Mouse (Mus musculus) spleen, postnatal 4 days (tissue): ENCODE results near the gene Olfr1440.

Experiments used
- DNase-seq, 2 experiments: peaks; one replicate each; pipeline ENCODE4 v3.0.0; 2022; ENCODE audit warnings: low spot score in 2 of 2

The Olfr1440 gene

GRCm38 (mm10) chr19:12386979-12387378 lies at the start of gene Olfr1440:
TSS of gene Olfr1440 (plus strand) at chr19:12387279.
- no peak for DNase-seq

GRCm38 (mm10) chr19:12373004-12373403 lies 14.1 kb upstream of the Olfr1440 start:
- no peak for DNase-seq

GRCm38 (mm10) chr19:12374465-12375025 lies 12.5 kb upstream of the Olfr1440 start:
- DNase-seq: no peak

- no peak for DNase-seq
These were observed 26.7 kb downstream of the Olfr1440 start for GRCm38 (mm10) chr19:12413737-12414136.

GRCm38 (mm10) chr19:12417361-12417760 lies 30.3 kb downstream of the Olfr1440 start, which contains the start of gene Olfr1441:
TSS of gene Olfr1441 (plus strand) at chr19:12417433.
- DNase-seq: no peak

- DNase-seq: no peak
These were observed 31.2 kb downstream of the Olfr1440 start for GRCm38 (mm10) chr19:12418312-12418711.

- no peak for DNase-seq
These were observed 33.5 kb downstream of the Olfr1440 start for GRCm38 (mm10) chr19:12420555-12420954.

- no peak for DNase-seq
These were observed 34.6 kb downstream of the Olfr1440 start for GRCm38 (mm10) chr19:12421680-12422079.

GRCm38 (mm10) chr19:12427101-12427500 lies 40.0 kb downstream of the Olfr1440 start:
- DNase-seq: no peak

GRCm38 (mm10) chr19:12427605-12428004 lies 40.5 kb downstream of the Olfr1440 start, which contains the start of gene Pfpl:
TSS of gene Pfpl (plus strand) at chr19:12427905.
- DNase-seq: no peak

GRCm38 (mm10) chr19:12433033-12433432 lies 46.0 kb downstream of the Olfr1440 start:
- DNase-seq: peak in 1 of 2 experiments; percentile 23

GRCm38 (mm10) chr19:12435011-12435416 lies 47.9 kb downstream of the Olfr1440 start:
- DNase-seq: no peak

- DNase-seq: peak in 1 of 2 experiments; percentile 56
These were observed 48.9 kb downstream of the Olfr1440 start for GRCm38 (mm10) chr19:12435750-12436524.

GRCm38 (mm10) chr19:12439581-12439980 lies 52.5 kb downstream of the Olfr1440 start:
- DNase-seq: no peak

- DNase-seq: no peak
These were observed 53.1 kb downstream of the Olfr1440 start for GRCm38 (mm10) chr19:12440103-12440725.

GRCm38 (mm10) chr19:12442560-12442959 lies 55.5 kb downstream of the Olfr1440 start:
- no peak for DNase-seq

- no peak for DNase-seq
These were observed 57.9 kb downstream of the Olfr1440 start for GRCm38 (mm10) chr19:12445014-12445413.
